Mouse (Mus musculus) bone marrow, adult 2 months (tissue): ENCODE data around the gene Serpinb9d.

Source experiments
- CTCF ChIP-seq: fragments of 200-500 bp; IDR thresholded peaks from 2 replicates; pipeline ENCODE4 v1.5.1; 2011; ENCODE audit warnings: low read length, control low read depth; ENCODE audit not compliant: control insufficient read depth, insufficient read depth
- POLR2A ChIP-seq: fragments of 200-500 bp; IDR thresholded peaks from 2 replicates; pipeline ENCODE4 v1.6.1; 2011; ENCODE audit warnings: low read depth, mild to moderate bottlenecking, control low read depth, low read length, borderline replicate concordance; ENCODE audit not compliant: control insufficient read depth

DNA sequence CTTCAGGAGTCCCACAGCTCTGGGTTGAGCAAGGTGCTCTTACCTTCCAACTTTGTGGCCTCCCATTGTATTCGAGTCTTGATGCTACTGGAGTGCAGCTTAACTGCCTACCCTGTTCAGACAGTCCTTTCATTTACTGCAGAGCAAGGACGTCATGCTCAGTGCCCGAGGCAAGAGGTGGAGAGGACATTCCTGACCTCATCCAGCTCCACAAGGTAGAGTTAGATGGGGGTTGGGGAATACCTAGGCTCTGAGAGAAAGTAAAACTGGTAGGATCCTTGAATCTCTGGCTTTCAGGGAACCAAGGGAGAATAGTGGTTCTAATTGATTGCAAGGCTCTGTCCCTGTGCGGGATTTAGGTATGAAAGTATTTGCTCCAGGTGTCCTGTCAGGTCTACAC is 33.1 kb upstream of the Serpinb9d start, which contains the start of gene Serpinb9c:
- no peak for TF ChIP-seq CTCF
- no peak for TF ChIP-seq POLR2A
